Mouse (Mus musculus) ES-E14 (cell line): ENCODE results near the gene Glipr1l1.
"Not testable (repeated sequence)": the region's sequence is repeated elsewhere in the genome, so short reads cannot be mapped to it uniquely, and the experiment has no call there.

Experiments
- HCFC1 ChIP-seq: IDR thresholded peaks from 2 replicates; pipeline ENCODE4 v1.6.1; 2012; ENCODE audit warnings: low read length, inconsistent platforms, borderline replicate concordance; ENCODE audit not compliant: insufficient read depth
- ZC3H11A ChIP-seq: IDR thresholded peaks from 2 replicates; pipeline ENCODE4 v1.6.1; 2012; ENCODE audit warnings: low read depth, mild to moderate bottlenecking, inconsistent platforms, low read length, borderline replicate concordance

- TF ChIP-seq ZC3H11A, HCFC1: not testable (repeated sequence)
Measured at GRCm38 (mm10) chr10:112043523-112043922, 16.5 kb upstream of the Glipr1l1 start.
